Mouse (Mus musculus): ENCODE data around the gene Pgm2l1. TPM values are rescaled to one million over a fixed set of nuclear protein-coding genes. Genes with fewer than 3 reads are reported as not detected.

Pgm2l1 gene
- 17.7 TPM for polyA plus RNA-seq (2017; shearing (Covaris generic))

GRCm38 (mm10) chr7:100227158-100227875 lies at the start of gene Pgm2l1:
Gene Pgm2l1 (plus strand): TSS chr7:100227394.

GRCm38 (mm10) chr7:100285383-100285782 lies 58.2 kb downstream of the Pgm2l1 start, which contains the start of gene P4ha3:
Gene P4ha3 (plus strand): TSS chr7:100285520.

Other genes with a start within 250 kb of the Pgm2l1 start
- gene Rnf169, start 246.9 kb upstream of the Pgm2l1 start, polyA plus RNA-seq (2017; shearing (Covaris generic)) = 8.2 TPM
- gene Chrdl2, start 221.2 kb upstream of the Pgm2l1 start, polyA plus RNA-seq (2017; shearing (Covaris generic)) = not detected
- 38.7 TPM for gene Pold3, start 105.8 kb upstream of the Pgm2l1 start, polyA plus RNA-seq (2017; shearing (Covaris generic))
- gene Lipt2, start 68.1 kb upstream of the Pgm2l1 start, polyA plus RNA-seq (2017; shearing (Covaris generic)) = 1.3 TPM
- gene Kcne3, start 50.9 kb upstream of the Pgm2l1 start, polyA plus RNA-seq (2017; shearing (Covaris generic)) = not detected
- not detected for gene P4ha3, start 58.1 kb downstream of the Pgm2l1 start, polyA plus RNA-seq (2017; shearing (Covaris generic))
- 42.6 TPM for gene C2cd3, start 144.8 kb downstream of the Pgm2l1 start, polyA plus RNA-seq (2017; shearing (Covaris generic))
- gene Ppme1, start 144.9 kb downstream of the Pgm2l1 start, polyA plus RNA-seq (2017; shearing (Covaris generic)) = 36.0 TPM
- gene Ucp3, start 245.6 kb downstream of the Pgm2l1 start, polyA plus RNA-seq (2017; shearing (Covaris generic)) = not detected

Data from effector memory CD4-positive, alpha-beta T cell, adult 5 months (primary cell).